In the genomic region with DNA sequence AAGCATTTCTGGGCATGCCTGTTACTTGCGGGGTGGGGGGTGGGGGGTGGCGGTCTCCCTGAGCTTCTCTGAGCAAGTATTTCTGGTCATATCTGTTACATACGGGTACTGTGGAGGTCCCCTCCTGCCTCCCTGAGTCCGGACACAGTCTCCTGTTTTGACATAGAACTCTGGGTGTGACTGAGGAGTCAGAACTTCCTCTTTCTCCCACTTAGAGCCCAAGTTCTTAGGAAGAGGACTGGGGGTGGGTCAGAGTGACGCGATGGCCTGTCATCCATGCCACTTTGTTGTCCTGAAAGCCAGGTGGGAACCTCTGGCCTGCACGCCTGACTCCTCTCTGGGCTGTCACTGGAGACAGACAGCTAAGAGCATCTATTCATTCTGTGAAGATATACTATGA, we compare ENCODE assay signal across 25 mouse cellular contexts. TPM values are rescaled to one million over a fixed set of nuclear protein-coding genes. Genes with fewer than 3 reads are reported as not detected.
A peak's percentile ranks its signal among the peaks of the same experiment; 100 is the strongest.
DNase-seq lines count a peak whose midpoint lies in the region; ATAC-seq and TF ChIP-seq lines count a peak whose summit lies in the region.
"Had no signal": no experiment of that assay in that cellular context is flagged by ENCODE, and none has a peak within 500 bp of the region (broad histone marks: within the 10 kb centered on the region; RNA-seq: fewer than 3 reads in every experiment).

No protein-coding gene starts in this region.

- 0 out of 2 replicates have a peak overlapping the region, but pooled peaks have one; percentile 18 for H3K27ac ChIP-seq in liver, postnatal 0 days (ENCODE audit: low read depth)
- H3K27ac ChIP-seq in liver, embryonic 12.5 days, result no peak overlapping the region
- H3K27ac ChIP-seq: embryonic facial prominence, embryonic 15.5 days; heart, embryonic 15.5 days; hindbrain, embryonic 14.5 days; left cerebral cortex, adult 2 months; limb, embryonic 15.5 days; lung, embryonic 15.5 days; midbrain, embryonic 15.5 days; neural tube, embryonic 13.5 days had no signal

- 39% methylated on average over 7 of the region's 7 CpGs for WGBS in liver, postnatal 0 days (ENCODE audit: insufficient replicate concordance)
- 30% methylated on average over 7 of the region's 7 CpGs for WGBS in liver, embryonic 12.5 days (ENCODE audit: insufficient replicate concordance)

- no peak overlapping the region for H3K4me3 ChIP-seq in liver, postnatal 0 days (ENCODE audit: low read depth, low read length)
- H3K4me3 ChIP-seq in liver, embryonic 12.5 days, result no peak overlapping the region
- H3K4me3 ChIP-seq: embryonic facial prominence, embryonic 15.5 days; heart, embryonic 15.5 days; left cerebral cortex, adult 2 months; limb, embryonic 15.5 days; lung, embryonic 15.5 days; midbrain, embryonic 15.5 days; myocyte; neural tube, embryonic 13.5 days had no signal

- TF ChIP-seq EP300 in liver, postnatal 0 days (IDR thresholded peaks at IDR 0.05; ENCODE audit: low read depth), result no peak

- no peaks in the 10 kb centered on the region for H3K27me3 ChIP-seq in liver, postnatal 0 days (ENCODE audit: insufficient read depth, low read length)
- no peaks in the 10 kb centered on the region; the same call in 1 of the 2 replicates for H3K27me3 ChIP-seq in liver, embryonic 12.5 days (replicated peaks)
- H3K27me3 ChIP-seq: embryonic facial prominence, embryonic 15.5 days; heart, embryonic 15.5 days; limb, embryonic 15.5 days; lung, embryonic 15.5 days; midbrain, embryonic 15.5 days; neural tube, embryonic 13.5 days had no signal

- no peaks in the 10 kb centered on the region for H3K9me3 ChIP-seq in liver, postnatal 0 days (ENCODE audit: low read length)
- no peaks in the 10 kb centered on the region for H3K9me3 ChIP-seq in liver, embryonic 12.5 days (replicated peaks)
- H3K9me3 ChIP-seq: embryonic facial prominence, embryonic 15.5 days; heart, embryonic 15.5 days; limb, embryonic 15.5 days; lung, embryonic 15.5 days; midbrain, embryonic 15.5 days; neural tube, embryonic 13.5 days had no signal

- no peaks in the 10 kb centered on the region for H3K36me3 ChIP-seq in liver, postnatal 0 days (replicated peaks; ENCODE audit: insufficient read depth, low read length)
- no peaks in the 10 kb centered on the region for H3K36me3 ChIP-seq in liver, embryonic 12.5 days
- H3K36me3 ChIP-seq: embryonic facial prominence, embryonic 15.5 days; heart, embryonic 15.5 days; limb, embryonic 15.5 days; lung, embryonic 15.5 days; midbrain, embryonic 15.5 days; neural tube, embryonic 13.5 days had no signal

- no peak for TF ChIP-seq CTCF in liver, postnatal 0 days (IDR thresholded peaks at IDR 0.05; ENCODE audit: low read depth)

- no peaks in the 10 kb centered on the region for H3K4me1 ChIP-seq in liver, postnatal 0 days (ENCODE audit: insufficient read depth)
- no peaks in the 10 kb centered on the region for H3K4me1 ChIP-seq in liver, embryonic 12.5 days
- H3K4me1 ChIP-seq: embryonic facial prominence, embryonic 15.5 days; midbrain, embryonic 15.5 days; neural tube, embryonic 13.5 days had no signal

- DNase-seq in liver, postnatal 0 days, result no peak
- DNase-seq in MEL-GATA-1-ER (ENCODE audit: extremely low read depth, low read depth) (peak; percentile 82), adipocyte (ENCODE audit: low spot score) (no peak)
- DNase-seq in retina, postnatal 1 day, result no peak
- no peak for DNase-seq in left cerebral cortex, postnatal 25 days (ENCODE audit: low spot score in 2 of 2)
- DNase-seq: cerebellum, adult 2 months; heart, postnatal 36 days; kidney, adult 18-20 months; kidney, postnatal 4 days; left cerebral cortex, postnatal 4 days; thymus, postnatal 14 days had no signal

- no peak overlapping the region for H3K9ac ChIP-seq in liver, postnatal 0 days (replicated peaks)
- no peak overlapping the region for H3K9ac ChIP-seq in liver, embryonic 12.5 days
- H3K9ac ChIP-seq: embryonic facial prominence, embryonic 15.5 days; heart, embryonic 15.5 days; hindbrain, embryonic 14.5 days; limb, embryonic 15.5 days; lung, embryonic 15.5 days; midbrain, embryonic 15.5 days; neural tube, embryonic 13.5 days had no signal

- peak; percentile 43 for ATAC-seq in liver, postnatal 0 days
- ATAC-seq in liver, embryonic 12.5 days, result no peak
- ATAC-seq in common myeloid progenitor, adult 5-6 weeks (replicated peaks; ENCODE audit: low read depth, poor library complexity, severe bottlenecking), result peak; percentile 99
- ATAC-seq in megakaryocyte progenitor cell, adult 5-6 weeks (replicated peaks; ENCODE audit: poor library complexity), result peak; percentile 98
- ATAC-seq: forebrain, embryonic 14.5 days; inflammation-experienced regulatory T-cells, adult 6 months; midbrain, embryonic 15.5 days had no signal

- peak overlapping the region; percentile 18; the same call in 1 of the 2 replicates for H3K4me2 ChIP-seq in liver, postnatal 0 days (ENCODE audit: low read depth, low read length)
- no peak overlapping the region for H3K4me2 ChIP-seq in liver, embryonic 12.5 days
- H3K4me2 ChIP-seq: embryonic facial prominence, embryonic 15.5 days; heart, embryonic 15.5 days; hindbrain, embryonic 14.5 days; limb, embryonic 15.5 days; lung, embryonic 15.5 days; midbrain, embryonic 15.5 days; neural tube, embryonic 13.5 days had no signal

- intact Hi-C loops in left cerebral cortex, postnatal 25 days (cut with DNase I), result no loop called here

RNA-seq across cellular contexts. Expression of a gene that starts 11.5 kb away (rescaled TPM):
- polyA plus RNA-seq in liver, postnatal 0 days (2015; fragmentation: Nextera tagmentation; extraction: Ambion mirVana), result 6.0 and 6.9 TPM in 2 replicates
- polyA plus RNA-seq in liver, embryonic 12.5 days (2016; fragmentation: Nextera tagmentation; extraction: Ambion mirVana), result 10.1 and 11.0 TPM in 2 replicates
- 3.3 and 6.3 TPM in 2 replicates for total RNA-seq in common myeloid progenitor, adult 5-6 weeks (2017)
- 8.5 and 9.9 TPM in 2 replicates for total RNA-seq in megakaryocyte progenitor cell, adult 5-6 weeks (2015)
- 4.9 and 11.2 TPM in 2 replicates for total RNA-seq in megakaryocyte progenitor cell, adult 5-6 weeks (2017)
- total RNA-seq in left cerebral cortex, postnatal 25 days (2021), result 10 to 100 TPM; 58.5 to 59.2 TPM
